Mouse (Mus musculus) ES-E14 (cell line): Measurements from ENCODE around the gene Insm1. TPM values are rescaled to one million over a fixed set of nuclear protein-coding genes. Genes with fewer than 3 reads are reported as not detected.

Source experiments
- DNase-seq: peaks from one replicate; pipeline ENCODE4 v3.0.0-alpha.2; 2013; ENCODE audit warnings: low read depth, low spot score
- H3K27ac ChIP-seq: 2 replicates; pipeline ENCODE4 v1.5.1; 2012; ENCODE audit warnings: low read depth, mild to moderate bottlenecking, low read length, moderate library complexity, mixed read lengths; ENCODE audit not compliant: poor library complexity, insufficient read depth, severe bottlenecking
- H3K36me3 ChIP-seq: 2 replicates; pipeline ENCODE4 v1.6.1; 2012; ENCODE audit warnings: mild to moderate bottlenecking, low read length, moderate library complexity, mixed read lengths; ENCODE audit not compliant: control insufficient read depth, poor library complexity, insufficient read depth, severe bottlenecking
- H3K4me1 ChIP-seq, 2 experiments: fragments of 150-350 bp in 1 of 2; sonication (generic) in 1 of 2; 2 replicates each; pipeline ENCODE4 v1.6.1; 2012; ENCODE audit warnings: low read length in 2 of 2, mild to moderate bottlenecking in 1 of 2, mixed read lengths in 1 of 2; ENCODE audit not compliant: control insufficient read depth in 2 of 2, insufficient read depth in 2 of 2, poor library complexity in 1 of 2
- H3K4me3 ChIP-seq, 2 experiments: fragments of 150-350 bp in 1 of 2; sonication (generic) in 1 of 2; 2 replicates each; pipeline ENCODE4 v1.5.1; 2012; ENCODE audit warnings: low read length in 2 of 2, low read depth in 1 of 2, mild to moderate bottlenecking in 1 of 2, mixed read lengths in 1 of 2; ENCODE audit not compliant: insufficient read depth in 1 of 2, poor library complexity in 1 of 2, severe bottlenecking in 1 of 2
- H3K9ac ChIP-seq: 2 replicates; pipeline ENCODE4 v1.6.1; 2012; ENCODE audit warnings: low read depth, mild to moderate bottlenecking, low read length, mixed read lengths; ENCODE audit not compliant: poor library complexity, insufficient read depth, severe bottlenecking
- H3K9me3 ChIP-seq: fragments of 150-350 bp; sonication (generic); 2 replicates; pipeline ENCODE4 v1.6.1; 2012; ENCODE audit warnings: low read depth, mild to moderate bottlenecking, low read length; ENCODE audit not compliant: control insufficient read depth, insufficient read depth
- CHD2 ChIP-seq: IDR thresholded peaks from 2 replicates; pipeline ENCODE4 v1.6.1; 2014; ENCODE audit warnings: mild to moderate bottlenecking, low read depth, low read length, inconsistent platforms
- HCFC1 ChIP-seq: IDR thresholded peaks from 2 replicates; pipeline ENCODE4 v1.6.1; 2012; ENCODE audit warnings: low read length, inconsistent platforms, borderline replicate concordance; ENCODE audit not compliant: insufficient read depth
- MAFK ChIP-seq: IDR thresholded peaks from 2 replicates; pipeline ENCODE4 v1.6.1; 2014; ENCODE audit warnings: mild to moderate bottlenecking, low read depth, low read length, inconsistent platforms; ENCODE audit not compliant: insufficient read depth
- ZC3H11A ChIP-seq: IDR thresholded peaks from 2 replicates; pipeline ENCODE4 v1.6.1; 2012; ENCODE audit warnings: low read depth, mild to moderate bottlenecking, inconsistent platforms, low read length, borderline replicate concordance
- ZNF384 ChIP-seq: IDR thresholded peaks from 2 replicates; pipeline ENCODE4 v1.6.1; 2012; ENCODE audit warnings: low read depth, low read length, inconsistent platforms
- in situ Hi-C, 2 experiments: fragments of 600-800 bp; cut with MboI; formaldehyde crosslinking; loops; one replicate each; pipeline ENCODE4 v1.15.1; 2025; ENCODE audit warnings: low sequenced_read_pairs in 2 of 2, inconsistent platforms in 1 of 2; ENCODE audit not compliant: unreplicated experiment in 2 of 2
- total RNA-seq: library from RNA; depleted of rRNA; stranded (reverse); fragments of 300-350 nt; gene quantifications from 2 replicates; pipeline ENCODE4 v1.2.3, GENCODE M21; 2012

Insm1 gene
- total RNA-seq, 1 experiment, result 1.4 TPM

DNA sequence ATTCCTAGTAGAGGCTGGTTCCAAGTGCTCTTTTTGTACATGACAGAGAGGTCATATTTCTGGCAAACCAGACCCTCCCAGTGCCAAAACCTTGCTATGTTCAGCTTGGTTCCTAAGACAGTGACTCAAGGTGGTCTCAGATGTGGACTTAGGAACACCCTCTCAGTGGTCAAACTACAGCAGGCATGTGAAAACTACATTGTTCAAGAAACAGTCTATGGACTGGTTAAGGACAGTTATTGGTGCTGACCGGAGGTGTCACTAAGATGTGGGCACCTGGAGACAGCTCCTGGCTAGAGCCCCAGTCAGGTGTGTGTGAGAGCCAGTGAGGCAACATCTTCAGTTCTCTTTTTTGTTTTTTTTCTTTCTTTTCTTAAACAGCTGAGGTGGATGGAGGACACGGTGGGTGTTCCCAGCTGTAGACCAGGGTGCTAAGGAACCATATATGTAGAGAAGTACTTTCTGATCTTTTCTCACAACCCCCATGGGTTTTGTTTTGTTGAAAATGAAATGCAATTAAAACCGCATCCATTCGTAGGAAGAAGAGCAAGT is 17.6 kb downstream of the Insm1 start:
- no peak for DNase-seq
- Histone ChIP-seq H3K27ac (no peak overlapping the region), H3K9ac (no peak overlapping the region), H3K36me3 (peaks cover 3% of the 10 kb centered on the region; the same call in 1 of the 2 replicates), H3K9me3 (no peaks in the 10 kb centered on the region), H3K4me3 (no peak overlapping the region), H3K4me1 (peaks cover 0 to 3% of the 10 kb centered on the region in 2 experiments; a peak in 1 of 4 replicates)
- in situ Hi-C loops, result no loop called here
- TF ChIP-seq CHD2 (no peak), ZC3H11A (no peak), MAFK (no peak), ZNF384 (no peak), HCFC1 (no peak)

DNA sequence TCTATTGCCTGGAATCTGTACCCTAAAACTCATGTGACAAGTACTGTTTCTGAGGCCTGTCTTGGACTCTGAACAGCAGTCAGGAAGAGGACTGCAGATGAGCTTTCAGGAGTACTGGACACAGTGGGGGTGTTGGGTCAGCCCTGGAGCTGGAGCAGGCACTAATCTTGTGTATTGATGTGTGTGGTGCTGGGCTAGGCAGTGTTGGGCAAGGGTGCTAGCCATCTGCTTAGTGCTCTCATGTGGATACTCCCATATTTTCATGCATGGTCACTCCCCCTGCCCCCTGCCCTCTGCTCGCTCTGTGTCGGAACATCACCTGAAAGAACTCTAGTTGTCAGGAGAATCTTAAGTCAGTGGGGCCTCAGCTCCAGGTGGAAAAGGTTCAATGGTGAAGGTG is 22.3 kb downstream of the Insm1 start:
- in situ Hi-C loops, result no loop called here
- peaks cover 3% of the 10 kb centered on the region; the same call in 1 of the 2 replicates for H3K36me3 ChIP-seq
- no peak for TF ChIP-seq ZNF384
- TF ChIP-seq HCFC1, result no peak
- TF ChIP-seq MAFK, result no peak
- no peak for TF ChIP-seq ZC3H11A
- no peak for TF ChIP-seq CHD2

DNA sequence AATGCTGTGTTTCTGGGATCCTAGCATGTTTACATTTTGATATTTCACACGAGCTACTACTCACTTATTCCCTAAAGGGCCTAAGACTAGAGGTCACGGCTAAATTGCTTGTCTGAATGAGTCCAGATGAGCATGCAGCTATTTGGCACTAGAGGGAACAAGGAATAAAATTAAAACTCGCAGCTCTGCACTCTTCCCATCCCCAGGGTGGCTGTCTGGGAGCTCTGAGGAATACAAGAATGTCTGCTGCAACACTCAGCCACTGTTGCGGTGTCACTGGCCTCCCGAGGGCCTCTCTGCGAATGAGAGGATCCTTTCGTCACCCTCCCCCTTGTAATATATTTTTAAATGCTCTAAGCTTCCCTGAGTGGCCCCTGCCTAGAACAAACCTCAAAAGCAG is 23.7 kb downstream of the Insm1 start:
- no peak for DNase-seq
- no peak overlapping the region for H3K27ac ChIP-seq
- peaks cover 3% of the 10 kb centered on the region; the same call in 1 of the 2 replicates for H3K36me3 ChIP-seq
- no peak overlapping the region for H3K4me3 ChIP-seq
- in situ Hi-C loops, result no loop called here
- peaks cover 0 to 8% of the 10 kb centered on the region in 2 experiments; a peak in 1 of 4 replicates for H3K4me1 ChIP-seq
- no peaks in the 10 kb centered on the region for H3K9me3 ChIP-seq
- TF ChIP-seq ZNF384, result no peak
- no peak for TF ChIP-seq ZC3H11A
- no peak for TF ChIP-seq MAFK
- no peak for TF ChIP-seq HCFC1
- no peak for TF ChIP-seq CHD2
- no peak overlapping the region for H3K9ac ChIP-seq

More for the DNA sequence above, 22.3 kb downstream of the Insm1 start:
- H3K4me1 ChIP-seq, result peaks cover 0 to 8% of the 10 kb centered on the region in 2 experiments; a peak in 1 of 4 replicates
- H3K9ac ChIP-seq, result no peak overlapping the region
- H3K4me3 ChIP-seq, result no peak overlapping the region
- H3K27ac ChIP-seq, result no peak overlapping the region
- no peak for DNase-seq
- no peaks in the 10 kb centered on the region for H3K9me3 ChIP-seq

DNA sequence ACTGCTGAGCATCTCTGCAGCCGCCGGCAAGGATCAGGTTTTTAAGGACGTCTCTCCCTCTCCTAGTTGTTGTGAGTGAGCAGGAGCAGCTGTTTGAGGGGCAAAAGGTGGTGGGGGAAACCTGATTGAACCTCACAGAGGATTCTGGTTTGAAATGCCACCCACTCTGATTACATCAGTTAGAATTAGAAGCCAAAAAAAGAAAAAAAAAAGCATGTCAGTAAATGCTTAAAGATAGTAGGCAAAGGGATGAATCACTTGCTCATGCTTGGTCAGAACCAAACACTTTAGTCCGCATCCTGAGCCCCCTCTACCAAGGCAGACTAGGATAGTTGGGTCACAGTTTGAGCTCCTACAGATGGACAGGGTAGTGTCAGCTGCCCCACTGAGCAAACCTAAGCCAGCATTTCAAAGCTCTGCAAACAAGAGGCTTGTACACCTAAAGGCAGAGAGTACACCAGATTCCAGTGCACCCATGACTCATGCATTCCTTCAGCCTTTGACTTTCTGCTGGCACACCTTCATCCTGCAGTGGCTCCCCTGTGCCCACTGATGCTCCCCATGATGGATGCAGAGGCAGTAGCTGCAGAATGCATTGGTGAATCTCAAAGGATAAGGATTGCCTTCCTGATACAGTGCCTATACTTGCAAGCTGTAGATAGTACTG is 24.8 kb downstream of the Insm1 start:
- in situ Hi-C loops, result no loop called here
- Histone ChIP-seq H3K9me3 (no peaks in the 10 kb centered on the region), H3K4me3 (no peak overlapping the region), H3K27ac (no peak overlapping the region), H3K36me3 (peaks cover 3% of the 10 kb centered on the region; the same call in 1 of the 2 replicates), H3K4me1 (peaks cover 0 to 10% of the 10 kb centered on the region in 2 experiments; a peak in 1 of 4 replicates), H3K9ac (no peak overlapping the region)
- TF ChIP-seq ZC3H11A (no peak), HCFC1 (no peak), MAFK (no peak), ZNF384 (no peak), CHD2 (no peak)
- no peak for DNase-seq
